ENCODE assay signal across 18 mouse cellular contexts in the genomic region with DNA sequence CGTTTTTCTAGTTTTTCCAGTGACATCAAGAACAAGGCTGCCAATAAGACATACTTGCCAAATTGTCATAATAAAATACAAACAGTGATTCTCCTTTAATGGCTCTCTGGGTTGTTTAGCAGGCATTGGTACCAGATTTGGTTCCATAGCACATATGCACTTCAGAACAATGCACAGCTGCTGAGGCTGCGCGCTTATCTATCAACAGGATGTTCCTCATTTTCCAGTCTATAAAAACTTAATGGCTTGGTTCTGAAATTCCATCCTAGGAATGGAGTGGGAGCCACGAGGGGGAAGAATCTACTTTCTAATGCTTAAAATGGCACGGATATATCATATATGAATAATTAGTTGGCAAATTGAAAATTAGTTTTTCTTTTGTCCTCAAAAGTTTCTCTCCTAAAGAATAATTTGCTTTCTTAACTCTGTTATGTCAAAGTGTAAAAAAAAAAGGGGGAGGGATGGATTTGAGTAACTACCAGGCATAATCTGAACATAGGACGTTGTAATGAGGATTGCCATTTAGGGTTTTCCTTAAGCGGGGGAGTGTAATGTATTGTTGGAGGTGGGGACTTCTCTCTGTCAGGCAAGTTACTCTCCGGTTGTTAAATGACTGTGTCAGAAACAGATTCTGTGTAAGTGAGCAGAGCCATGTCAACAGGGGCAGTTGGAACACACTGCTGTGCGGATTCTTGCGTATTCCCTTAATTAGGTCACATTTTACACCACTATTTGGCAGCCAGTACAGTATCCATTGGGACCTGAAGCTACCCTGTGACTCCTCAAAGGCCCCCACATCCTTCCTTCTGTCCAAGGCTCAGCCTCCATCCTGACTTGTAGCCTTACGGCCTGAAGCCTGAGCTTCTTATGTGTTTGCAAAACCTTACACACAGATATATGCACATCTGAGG.
DNase-seq lines count a peak whose midpoint lies in the region; ATAC-seq lines count a peak whose summit lies in the region.
"Had no signal": no experiment of that assay in that cellular context is flagged by ENCODE, and none has a peak within 500 bp of the region (broad histone marks: within the 10 kb centered on the region; RNA-seq: fewer than 3 reads in every experiment).

No protein-coding gene starts in this region.

- no peaks in the 10 kb centered on the region for H3K27me3 ChIP-seq in kidney, embryonic 14.5 days (ENCODE audit: control insufficient read depth, insufficient read depth, low read length)
- H3K27me3 ChIP-seq in intestine, embryonic 15.5 days (replicated peaks), result no peaks in the 10 kb centered on the region
- H3K27me3 ChIP-seq: limb, embryonic 12.5 days; lung, embryonic 15.5 days; midbrain, embryonic 12.5 days; neural tube, embryonic 12.5 days had no signal

- H3K9ac ChIP-seq in kidney, embryonic 14.5 days (ENCODE audit: low read depth, low read length), result no peak overlapping the region
- no peak overlapping the region for H3K9ac ChIP-seq in intestine, embryonic 15.5 days
- H3K9ac ChIP-seq: limb, embryonic 12.5 days; lung, embryonic 15.5 days; midbrain, embryonic 12.5 days; neural tube, embryonic 12.5 days had no signal

- 44% methylated on average over 11 of the region's 11 CpGs for WGBS in kidney, embryonic 14.5 days
- WGBS in intestine, embryonic 15.5 days, result 77% methylated on average over 11 of the region's 11 CpGs

- no peak overlapping the region for H3K4me2 ChIP-seq in kidney, embryonic 14.5 days (replicated peaks; ENCODE audit: low read depth, low read length)
- no peak overlapping the region for H3K4me2 ChIP-seq in intestine, embryonic 15.5 days (replicated peaks)
- H3K4me2 ChIP-seq: limb, embryonic 12.5 days; lung, embryonic 15.5 days; midbrain, embryonic 12.5 days; neural tube, embryonic 12.5 days had no signal

- H3K27ac ChIP-seq in kidney, embryonic 14.5 days (ENCODE audit: low read depth, low read length), result no peak overlapping the region
- no peak overlapping the region for H3K27ac ChIP-seq in intestine, embryonic 15.5 days
- H3K27ac ChIP-seq: hindbrain, embryonic 10.5 days; limb, embryonic 12.5 days; lung, embryonic 15.5 days; midbrain, embryonic 12.5 days; neural tube, embryonic 12.5 days had no signal

- H3K9me3 ChIP-seq in kidney, embryonic 14.5 days (ENCODE audit: control insufficient read depth, low read length), result no peaks in the 10 kb centered on the region
- H3K9me3 ChIP-seq in intestine, embryonic 15.5 days, result no peaks in the 10 kb centered on the region
- H3K9me3 ChIP-seq: hindbrain, embryonic 10.5 days; limb, embryonic 12.5 days; lung, embryonic 15.5 days; midbrain, embryonic 12.5 days; neural tube, embryonic 12.5 days had no signal

- no peak for DNase-seq in frontal cortex, adult 2 months (ENCODE audit: extremely low spot score in 1 of 2, low spot score in 1 of 2)
- no peak for DNase-seq in kidney, adult 9 months
- DNase-seq in brain, adult 2 months (ENCODE audit: low read depth, low spot score), result peak; percentile 80
- peak; percentile 49 to 58 for DNase-seq in cerebellum, postnatal 10 days
- no peak for DNase-seq in thymus, postnatal 36 days
- DNase-seq: kidney, adult 8-10 months; layer of hippocampus, postnatal 36 days; retina, postnatal 1 day; spleen, adult 18-20 months had no signal

- H3K4me1 ChIP-seq in kidney, embryonic 14.5 days (ENCODE audit: control insufficient read depth, insufficient read depth, low read length), result peaks cover 6% of the 10 kb centered on the region; the same call in 1 of the 2 replicates
- H3K4me1 ChIP-seq in intestine, embryonic 15.5 days (replicated peaks), result no peaks in the 10 kb centered on the region
- H3K4me1 ChIP-seq: hindbrain, embryonic 10.5 days; lung, embryonic 15.5 days; neural tube, embryonic 12.5 days had no signal

- H3K4me3 ChIP-seq in kidney, embryonic 14.5 days (ENCODE audit: low read length), result no peak overlapping the region
- no peak overlapping the region for H3K4me3 ChIP-seq in intestine, embryonic 15.5 days (replicated peaks)
- H3K4me3 ChIP-seq: hindbrain, embryonic 10.5 days; limb, embryonic 12.5 days; lung, embryonic 15.5 days; midbrain, embryonic 12.5 days; neural tube, embryonic 12.5 days had no signal

- peaks cover 11% of the 10 kb centered on the region; the same call in 1 of the 2 replicates for H3K36me3 ChIP-seq in kidney, embryonic 14.5 days (ENCODE audit: control insufficient read depth, insufficient read depth, low read length)
- H3K36me3 ChIP-seq in intestine, embryonic 15.5 days, result peaks cover 17% of the 10 kb centered on the region

- peak; percentile 3; the same call in 1 of the 2 replicates for ATAC-seq in frontal cortex, adult (ENCODE audit: low TSS enrichment)
- peak; percentile 33; the same call in 1 of the 2 replicates for ATAC-seq in kidney, embryonic 14.5 days (ENCODE audit: low FRiP score, low TSS enrichment)
- ATAC-seq in intestine, embryonic 15.5 days, result no peak
- ATAC-seq: activated CD4-positive, CD25-positive, alpha-beta regulatory T cell, adult 4 months had no signal

Comparison
In these comparisons a context has a peak if more than half of its experiments do, and no peak if none do; other contexts are left out.
1. DNase-seq: peak in brain, adult 2 months (single experiment) and cerebellum, postnatal 10 days (2 of 2); none in frontal cortex, adult 2 months (0 of 2), kidney, adult 9 months (single experiment) and thymus, postnatal 36 days (0 of 2).